Mouse (Mus musculus): Measurements from ENCODE around the gene Pde3a.

- TF ChIP-seq CTCF (IDR thresholded peaks at IDR 0.05; ENCODE audit: low read depth): no peak
- TF ChIP-seq EP300 (IDR thresholded peaks at IDR 0.05; ENCODE audit: low read depth): no peak
These were observed 146.9 kb downstream of the Pde3a start for GRCm38 (mm10) chr6:141395926-141396325.

Data from liver, embryonic 14.5 days (tissue).